Mouse (Mus musculus) B cell, adult 62 days (primary cell): ENCODE data around the gene Ftl1-ps1. TPM values are rescaled to one million over a fixed set of nuclear protein-coding genes. Genes with fewer than 3 reads are reported as not detected.

Experiments used
- total RNA-seq: library from RNA; stranded (reverse); gene quantifications from 4 replicates; pipeline ENCODE4 v1.2.4, GENCODE M21; 2023

The Ftl1-ps1 gene
- total RNA-seq, result 598 to 630 TPM (median 617 TPM) in 4 replicates

GRCm38 (mm10) chr13:74399298-74399839 is at the start of gene Ftl1-ps1:
Gene Ftl1-ps1 (plus strand): TSS chr13:74399694.

GRCm38 (mm10) chr13:74363859-74364235 is 35.6 kb upstream of the Ftl1-ps1 start, which contains the start of gene Lrrc14b:
Gene Lrrc14b (minus strand): TSS chr13:74364005.

GRCm38 (mm10) chr13:74390371-74390990 is 9.0 kb upstream of the Ftl1-ps1 start, which contains the start of gene Zfp72:
Gene Zfp72 (minus strand): TSS chr13:74390836.

Other genes with a start within 250 kb of the Ftl1-ps1 start
- 42.6 to 53.7 TPM (median 47.5 TPM) in 4 replicates for gene Exoc3, start 191.0 kb upstream of the Ftl1-ps1 start, total RNA-seq
- gene Ahrr, start 107.4 kb upstream of the Ftl1-ps1 start, total RNA-seq, result 0.13 TPM in 1 of 4 replicates, not detected in the others
- gene Pdcd6, start 82.1 kb upstream of the Ftl1-ps1 start, total RNA-seq, result 69.5 to 80.3 TPM (median 74.6 TPM) in 4 replicates
- gene Sdha, start 49.4 kb upstream of the Ftl1-ps1 start, total RNA-seq, result 148 to 207 TPM (median 169 TPM) in 4 replicates
- gene Ccdc127, start 49.4 kb upstream of the Ftl1-ps1 start, total RNA-seq, result 15.1 to 22.1 TPM (median 18.5 TPM) in 4 replicates
- not detected in 4 replicates for gene Lrrc14b, start 35.7 kb upstream of the Ftl1-ps1 start, total RNA-seq
- gene Zfp72, start 8.9 kb upstream of the Ftl1-ps1 start, total RNA-seq, result 1.5 to 2.7 TPM (median 1.8 TPM) in 4 replicates
- gene Zfp825, start 94.3 kb downstream of the Ftl1-ps1 start, total RNA-seq, result 4.8 to 6.8 TPM (median 5.3 TPM) in 4 replicates
- 71.9 to 83.1 TPM (median 77.0 TPM) in 4 replicates for gene Erap1, start 239.9 kb downstream of the Ftl1-ps1 start, total RNA-seq